Mouse (Mus musculus) CH12.LX (cell line): ENCODE results near the gene Acot12. TPM values are rescaled to one million over a fixed set of nuclear protein-coding genes. Genes with fewer than 3 reads are reported as not detected.
"Not testable (repeated sequence)": the region's sequence is repeated elsewhere in the genome, so short reads cannot be mapped to it uniquely, and the experiment has no call there.

ENCODE experiments used
- DNase-seq: peaks from one replicate; pipeline ENCODE4 v3.0.0-alpha.2; 2013; ENCODE audit errors: extremely low read depth
- H3K27ac ChIP-seq: 2 replicates; pipeline ENCODE4 v1.5.1; 2012; ENCODE audit warnings: low read depth, mild to moderate bottlenecking, control low read depth, moderate library complexity; ENCODE audit not compliant: insufficient read depth
- H3K27me3 ChIP-seq: replicated peaks from 2 replicates; pipeline ENCODE3; 2012; ENCODE audit warnings: inconsistent platforms
- H3K36me3 ChIP-seq, 2 experiments: replicated peaks in 1 of 2; 2 replicates each; pipeline versions ENCODE3 to v1.6.1; 2012; ENCODE audit warnings: inconsistent platforms in 1 of 2, low read length in 1 of 2, mild to moderate bottlenecking in 1 of 2, mixed read lengths in 1 of 2, moderate library complexity in 1 of 2; ENCODE audit not compliant: control insufficient read depth in 1 of 2, insufficient read depth in 1 of 2
- H3K4me1 ChIP-seq, 2 experiments: 2 replicates each; pipeline ENCODE4 v1.6.1; 2012; ENCODE audit warnings: inconsistent platforms in 1 of 2, moderate library complexity in 1 of 2; ENCODE audit not compliant: insufficient read depth in 2 of 2, control insufficient read depth in 1 of 2
- H3K4me2 ChIP-seq: 2 replicates; pipeline ENCODE4 v1.6.1; 2012; ENCODE audit warnings: low read depth, mild to moderate bottlenecking, control low read depth; ENCODE audit not compliant: poor library complexity, insufficient read depth, severe bottlenecking
- H3K4me3 ChIP-seq, 3 experiments: fragments of 150-350 bp in 1 of 3; sonication (generic) in 1 of 3; replicated peaks in 1 of 3; 2 replicates each; pipeline versions ENCODE3 to v1.5.1; 2011 to 2012; ENCODE audit warnings: low read depth in 2 of 3, low read length in 2 of 3, mild to moderate bottlenecking in 2 of 3, moderate library complexity in 2 of 3, control low read depth in 1 of 3, improper control_type of control experiment in 1 of 3, inconsistent platforms in 1 of 3, mixed read lengths in 1 of 3; ENCODE audit not compliant: poor library complexity in 1 of 3
- H3K79me2 ChIP-seq: replicated peaks from 2 replicates; pipeline ENCODE4 v1.6.1; 2012; ENCODE audit warnings: mild to moderate bottlenecking, moderate library complexity; ENCODE audit not compliant: control insufficient read depth, poor library complexity, insufficient read depth, severe bottlenecking; ENCODE audit errors: extremely low read depth
- H3K9ac ChIP-seq: 2 replicates; pipeline ENCODE4 v1.6.1; 2012; ENCODE audit warnings: low read depth, mild to moderate bottlenecking, control low read depth, moderate library complexity; ENCODE audit not compliant: insufficient read depth
- H3K9me3 ChIP-seq: replicated peaks from 2 replicates; pipeline ENCODE3; 2012; ENCODE audit warnings: low read length, inconsistent platforms, mixed read lengths
- CHD1 ChIP-seq: IDR thresholded peaks from 2 replicates; pipeline ENCODE4 v1.6.1; 2012; ENCODE audit warnings: low read depth, low read length, improper control_type of control experiment, inconsistent platforms
- CTCF ChIP-seq, 2 experiments: IDR thresholded peaks in 1 of 2; conservative IDR thresholded peaks in 1 of 2; 2 replicates each; pipeline ENCODE4 v1.5.1; 2011 to 2012; ENCODE audit warnings: low read depth in 2 of 2, low read length in 2 of 2, improper control_type of control experiment in 1 of 2, inconsistent platforms in 1 of 2, mild to moderate bottlenecking in 1 of 2, moderate library complexity in 1 of 2
- E2F4 ChIP-seq: IDR thresholded peaks from 2 replicates; pipeline ENCODE4 v1.6.1; 2011; ENCODE audit warnings: low read depth, low read length, improper control_type of control experiment; ENCODE audit not compliant: insufficient replicate concordance
- ELF1 ChIP-seq: IDR thresholded peaks from 2 replicates; pipeline ENCODE4 v1.6.1; 2014; ENCODE audit warnings: low read depth, mild to moderate bottlenecking, inconsistent platforms, low read length, improper control_type of control experiment
- EP300 ChIP-seq: IDR thresholded peaks from 2 replicates; pipeline ENCODE4 v1.6.1; 2011; ENCODE audit warnings: low read length, improper control_type of control experiment
- IRF4 ChIP-seq: IDR thresholded peaks from 2 replicates; pipeline ENCODE4 v1.6.1; 2014; ENCODE audit warnings: low read depth, mild to moderate bottlenecking, inconsistent platforms, low read length, improper control_type of control experiment
- JUN ChIP-seq: IDR thresholded peaks from 2 replicates; pipeline ENCODE4 v1.6.1; 2011; ENCODE audit warnings: low read depth, mild to moderate bottlenecking, low read length, improper control_type of control experiment, moderate library complexity; ENCODE audit not compliant: insufficient read depth
- JUND ChIP-seq: conservative IDR thresholded peaks from 2 replicates; pipeline ENCODE4 v1.6.1; 2011; ENCODE audit warnings: low read depth, low read length, improper control_type of control experiment
- KAT2A ChIP-seq: IDR thresholded peaks from 2 replicates; pipeline ENCODE4 v1.6.1; 2012; ENCODE audit warnings: low read length, improper control_type of control experiment, inconsistent platforms; ENCODE audit not compliant: insufficient replicate concordance
- MAFK ChIP-seq: IDR thresholded peaks from 2 replicates; pipeline ENCODE4 v1.6.1; 2011; ENCODE audit warnings: low read length, improper control_type of control experiment; ENCODE audit not compliant: insufficient replicate concordance
- MAX ChIP-seq: IDR thresholded peaks from 2 replicates; pipeline ENCODE4 v1.6.1; 2011; ENCODE audit warnings: low read length, improper control_type of control experiment
- NRF1 ChIP-seq: IDR thresholded peaks from 2 replicates; pipeline ENCODE4 v1.6.1; 2014; ENCODE audit warnings: low read depth, mild to moderate bottlenecking, inconsistent platforms, low read length, improper control_type of control experiment, moderate library complexity
- PAX5 ChIP-seq: IDR thresholded peaks from 2 replicates; pipeline ENCODE4 v1.6.1; 2012; ENCODE audit warnings: low read length, inconsistent platforms, mixed read lengths
- RCOR1 ChIP-seq: conservative IDR thresholded peaks from 2 replicates; pipeline ENCODE4 v1.6.1; 2012; ENCODE audit warnings: low read depth, mild to moderate bottlenecking, inconsistent platforms, low read length, improper control_type of control experiment
- SMC3 ChIP-seq: IDR thresholded peaks from 2 replicates; pipeline ENCODE4 v1.6.1; 2011; ENCODE audit warnings: low read depth, low read length, improper control_type of control experiment
- TCF12 ChIP-seq: IDR thresholded peaks from 2 replicates; pipeline ENCODE4 v1.6.1; 2014; ENCODE audit warnings: low read depth, mild to moderate bottlenecking, inconsistent platforms, low read length, improper control_type of control experiment
- USF2 ChIP-seq: conservative IDR thresholded peaks from 2 replicates; pipeline ENCODE4 v1.6.1; 2011; ENCODE audit warnings: low read depth, low read length, improper control_type of control experiment
- ZKSCAN1 ChIP-seq: IDR thresholded peaks from 2 replicates; pipeline ENCODE4 v1.6.1; 2012; ENCODE audit warnings: low read depth, inconsistent platforms, low read length, improper control_type of control experiment, borderline replicate concordance
- ZMIZ1 ChIP-seq: IDR thresholded peaks from 2 replicates; pipeline ENCODE4 v1.6.1; 2012; ENCODE audit warnings: low read depth, mild to moderate bottlenecking, inconsistent platforms, low read length, improper control_type of control experiment
- dilution Hi-C: fragments of 300-500 bp; cut with MboI; formaldehyde crosslinking; loops from 2 replicates; pipeline ENCODE4 v1.14.3; 2020; ENCODE audit warnings: low sequenced_read_pairs; ENCODE audit not compliant: extremely low pct_unique_long_range_greater_than_20kb, extremely low pct_ligation_motif_present
- in situ Hi-C: fragments of 300-500 bp; cut with MboI; formaldehyde crosslinking; loops from 3 replicates; pipeline ENCODE4 v1.14.3; 2019; ENCODE audit warnings: low sequenced_read_pairs, low pct_ligation_motif_present, low pct_unique_long_range_greater_than_20kb, mixed read lengths
- polyA plus RNA-seq: library from polyadenylated mRNA; unstranded; fragments of >175 nt; gene quantifications from 2 replicates; pipeline ENCODE4 v1.2.1, GENCODE M21; 2012; ENCODE audit warnings: low read depth; ENCODE audit not compliant: insufficient read length
- total RNA-seq, 2 experiments: library from RNA; depleted of rRNA; stranded (reverse); fragments of 300-350 nt in 1 of 2; fragments of >200 nt in 1 of 2; gene quantifications; 2 replicates each; pipeline ENCODE4 v1.2.3; 2012 to 2014

Gene Acot12
- total and polyA plus RNA-seq, 3 experiments = 0.55 to 1.6 (median 0.96) TPM

GRCm38 (mm10) chr13:91761654-91762445, 20.5 kb downstream of the Acot12 start:
- H3K9me3 ChIP-seq = no peaks in the 10 kb centered on the region
- no peak for DNase-seq
- peaks cover 7 to 47% of the 10 kb centered on the region in 2 experiments for H3K4me1 ChIP-seq
- H3K4me3 ChIP-seq = no peak overlapping the region
- H3K4me2 ChIP-seq = no peak overlapping the region
- TF ChIP-seq E2F4 (no peak), JUN (no peak), EP300 (no peak), ZKSCAN1 (no peak), PAX5 (no peak), IRF4 (no peak), JUND (no peak), NRF1 (no peak), SMC3 (no peak), RCOR1 (no peak), MAX (no peak), CHD1 (no peak), MAFK (no peak), KAT2A (no peak), ZMIZ1 (no peak), USF2 (no peak), CTCF (conservative IDR thresholded peaks at IDR 0.05 in 1 of 2, IDR thresholded peaks at IDR 0.05 in 1 of 2; ENCODE audit: low read depth in 2 of 2, low read length in 2 of 2) (no peak), TCF12 (no peak), ELF1 (no peak)
- no peak overlapping the region for H3K9ac ChIP-seq
- H3K36me3 ChIP-seq = no peaks in the 10 kb centered on the region
- in situ Hi-C loops (loop anchor here (5.0 kb wide), 1 partner anchor 45 kb away; the partner anchor contains the start of gene Zcchc9), dilution Hi-C loops (no loop called here)
- H3K27me3 ChIP-seq = no peaks in the 10 kb centered on the region
- no peaks in the 10 kb centered on the region for H3K79me2 ChIP-seq
- no peak overlapping the region for H3K27ac ChIP-seq

GRCm38 (mm10) chr13:91763654-91764053, 22.3 kb downstream of the Acot12 start:
- H3K9ac ChIP-seq, H3K36me3 ChIP-seq, H3K27me3 ChIP-seq, H3K4me3 ChIP-seq, H3K79me2 ChIP-seq, DNase-seq, dilution Hi-C loops, H3K4me2 ChIP-seq, H3K9me3 ChIP-seq, H3K27ac ChIP-seq: not testable (repeated sequence)
- in situ Hi-C loops = loop anchor here (5.0 kb wide), 1 partner anchor 44 kb away; the partner anchor contains the start of gene Zcchc9
- peak in 1 of 2 experiments; percentile 9; a peak in 1 of 4 replicates for TF ChIP-seq CTCF (conservative IDR thresholded peaks at IDR 0.05 in 1 of 2, IDR thresholded peaks at IDR 0.05 in 1 of 2; ENCODE audit: low read depth in 2 of 2, low read length in 2 of 2)
- H3K4me1 ChIP-seq = peaks cover 10 to 63% of the 10 kb centered on the region in 2 experiments
